Mouse (Mus musculus): Measurements from ENCODE around the gene Klc4. TPM values are rescaled to one million over a fixed set of nuclear protein-coding genes. Genes with fewer than 3 reads are reported as not detected.

The Klc4 gene
- 31.0 and 32.3 TPM in 2 replicates for polyA plus RNA-seq (2014; fragmentation: Nextera tagmentation; extraction: Ambion mirVana)

GRCm38 (mm10) chr17:46645561-46646321 lies at the start of gene Klc4, which contains the start of gene Mrpl2:
TSS of gene Klc4 (minus strand) at chr17:46646022.
TSS of gene Mrpl2 (plus strand) at chr17:46646229.
- ATAC-seq (ENCODE audit: insufficient number of reproducible peaks, insufficient read depth, low FRiP score, low read depth) = peak; percentile 68
- Histone ChIP-seq H3K4me3 (ENCODE audit: low read depth, low read length) (peak within 1 kb of the TSS; percentile 74), H3K27me3 (ENCODE audit: control insufficient read depth, insufficient read depth, low read length) (no peaks in the 10 kb centered on the region), H3K36me3 (ENCODE audit: control insufficient read depth, insufficient read depth, low read length) (peaks cover 18% of the 10 kb centered on the region), H3K4me1 (ENCODE audit: control insufficient read depth, insufficient read depth, low read length) (peaks cover 26% of the 10 kb centered on the region), H3K4me2 (replicated peaks; ENCODE audit: low read depth, low read length) (peak within 1 kb of the TSS; percentile 94), H3K27ac (ENCODE audit: low read length) (peak within 1 kb of the TSS; percentile 84), H3K9me3 (ENCODE audit: control insufficient read depth, low read depth, low read length) (no peaks in the 10 kb centered on the region), H3K9ac (replicated peaks; ENCODE audit: low read depth, low read length) (peak within 1 kb of the TSS; percentile 60)
- 0% methylated on average over 53 of the region's 53 CpGs for WGBS

GRCm38 (mm10) chr17:46694517-46695063 lies 48.8 kb upstream of the Klc4 start:
- WGBS = 71% methylated on average over 1 of the region's 1 CpGs
- Histone ChIP-seq H3K4me1 (ENCODE audit: control insufficient read depth, insufficient read depth, low read length) (no peaks in the 10 kb centered on the region), H3K9me3 (ENCODE audit: control insufficient read depth, low read depth, low read length) (no peaks in the 10 kb centered on the region), H3K27ac (ENCODE audit: low read length) (no peak overlapping the region), H3K9ac (replicated peaks; ENCODE audit: low read depth, low read length) (no peak overlapping the region), H3K27me3 (ENCODE audit: control insufficient read depth, insufficient read depth, low read length) (no peaks in the 10 kb centered on the region), H3K36me3 (ENCODE audit: control insufficient read depth, insufficient read depth, low read length) (peaks cover 6% of the 10 kb centered on the region; the same call in 1 of the 2 replicates), H3K4me3 (ENCODE audit: low read depth, low read length) (no peak overlapping the region), H3K4me2 (replicated peaks; ENCODE audit: low read depth, low read length) (no peak overlapping the region)
- ATAC-seq (ENCODE audit: insufficient number of reproducible peaks, insufficient read depth, low FRiP score, low read depth) = no peak

- H3K27ac ChIP-seq (ENCODE audit: low read length) = no peak overlapping the region
- H3K4me2 ChIP-seq (replicated peaks; ENCODE audit: low read depth, low read length) = no peak overlapping the region
- WGBS = 76% methylated on average over 2 of the region's 2 CpGs
- no peak for ATAC-seq (ENCODE audit: insufficient number of reproducible peaks, insufficient read depth, low FRiP score, low read depth)
- no peak overlapping the region for H3K9ac ChIP-seq (replicated peaks; ENCODE audit: low read depth, low read length)
- H3K27me3 ChIP-seq (ENCODE audit: control insufficient read depth, insufficient read depth, low read length) = no peaks in the 10 kb centered on the region
- no peaks in the 10 kb centered on the region for H3K9me3 ChIP-seq (ENCODE audit: control insufficient read depth, low read depth, low read length)
- H3K4me3 ChIP-seq (ENCODE audit: low read depth, low read length) = no peak overlapping the region
- no peaks in the 10 kb centered on the region for H3K4me1 ChIP-seq (ENCODE audit: control insufficient read depth, insufficient read depth, low read length)
- peaks cover 14% of the 10 kb centered on the region for H3K36me3 ChIP-seq (ENCODE audit: control insufficient read depth, insufficient read depth, low read length)
These were observed 45.6 kb upstream of the Klc4 start for GRCm38 (mm10) chr17:46691390-46691789.

GRCm38 (mm10) chr17:46690665-46691064 lies 44.8 kb upstream of the Klc4 start:
- Histone ChIP-seq H3K4me3 (ENCODE audit: low read depth, low read length) (no peak overlapping the region), H3K4me1 (ENCODE audit: control insufficient read depth, insufficient read depth, low read length) (no peaks in the 10 kb centered on the region), H3K9me3 (ENCODE audit: control insufficient read depth, low read depth, low read length) (no peaks in the 10 kb centered on the region), H3K36me3 (ENCODE audit: control insufficient read depth, insufficient read depth, low read length) (peaks cover 22% of the 10 kb centered on the region), H3K4me2 (replicated peaks; ENCODE audit: low read depth, low read length) (no peak overlapping the region), H3K27ac (ENCODE audit: low read length) (no peak overlapping the region), H3K27me3 (ENCODE audit: control insufficient read depth, insufficient read depth, low read length) (no peaks in the 10 kb centered on the region), H3K9ac (replicated peaks; ENCODE audit: low read depth, low read length) (no peak overlapping the region)
- WGBS = 90% methylated on average over 12 of the region's 12 CpGs
- no peak for ATAC-seq (ENCODE audit: insufficient number of reproducible peaks, insufficient read depth, low FRiP score, low read depth)

- no peaks in the 10 kb centered on the region for H3K27me3 ChIP-seq (ENCODE audit: control insufficient read depth, insufficient read depth, low read length)
- no peaks in the 10 kb centered on the region for H3K9me3 ChIP-seq (ENCODE audit: control insufficient read depth, low read depth, low read length)
- peaks cover 53% of the 10 kb centered on the region for H3K36me3 ChIP-seq (ENCODE audit: control insufficient read depth, insufficient read depth, low read length)
- 88% methylated on average over 6 of the region's 6 CpGs for WGBS
- no peak overlapping the region for H3K27ac ChIP-seq (ENCODE audit: low read length)
- H3K9ac ChIP-seq (replicated peaks; ENCODE audit: low read depth, low read length) = no peak overlapping the region
- no peak overlapping the region for H3K4me2 ChIP-seq (replicated peaks; ENCODE audit: low read depth, low read length)
- ATAC-seq (ENCODE audit: insufficient number of reproducible peaks, insufficient read depth, low FRiP score, low read depth) = no peak
- H3K4me1 ChIP-seq (ENCODE audit: control insufficient read depth, insufficient read depth, low read length) = peaks cover 9% of the 10 kb centered on the region; the same call in 1 of the 2 replicates
- H3K4me3 ChIP-seq (ENCODE audit: low read depth, low read length) = no peak overlapping the region
These were observed 40.1 kb upstream of the Klc4 start for GRCm38 (mm10) chr17:46685913-46686312.

- H3K4me2 ChIP-seq (replicated peaks; ENCODE audit: low read depth, low read length) = no peak overlapping the region
- ATAC-seq (ENCODE audit: insufficient number of reproducible peaks, insufficient read depth, low FRiP score, low read depth) = no peak
- no peak overlapping the region for H3K4me3 ChIP-seq (ENCODE audit: low read depth, low read length)
- H3K4me1 ChIP-seq (ENCODE audit: control insufficient read depth, insufficient read depth, low read length) = peaks cover 24% of the 10 kb centered on the region
- no peaks in the 10 kb centered on the region for H3K9me3 ChIP-seq (ENCODE audit: control insufficient read depth, low read depth, low read length)
- H3K36me3 ChIP-seq (ENCODE audit: control insufficient read depth, insufficient read depth, low read length) = peaks cover 53% of the 10 kb centered on the region
- WGBS = 82% methylated on average over 15 of the region's 16 CpGs
- H3K9ac ChIP-seq (replicated peaks; ENCODE audit: low read depth, low read length) = no peak overlapping the region
- H3K27me3 ChIP-seq (ENCODE audit: control insufficient read depth, insufficient read depth, low read length) = no peaks in the 10 kb centered on the region
- H3K27ac ChIP-seq (ENCODE audit: low read length) = no peak overlapping the region
These were observed 37.0 kb upstream of the Klc4 start for GRCm38 (mm10) chr17:46682654-46683389.

DNA sequence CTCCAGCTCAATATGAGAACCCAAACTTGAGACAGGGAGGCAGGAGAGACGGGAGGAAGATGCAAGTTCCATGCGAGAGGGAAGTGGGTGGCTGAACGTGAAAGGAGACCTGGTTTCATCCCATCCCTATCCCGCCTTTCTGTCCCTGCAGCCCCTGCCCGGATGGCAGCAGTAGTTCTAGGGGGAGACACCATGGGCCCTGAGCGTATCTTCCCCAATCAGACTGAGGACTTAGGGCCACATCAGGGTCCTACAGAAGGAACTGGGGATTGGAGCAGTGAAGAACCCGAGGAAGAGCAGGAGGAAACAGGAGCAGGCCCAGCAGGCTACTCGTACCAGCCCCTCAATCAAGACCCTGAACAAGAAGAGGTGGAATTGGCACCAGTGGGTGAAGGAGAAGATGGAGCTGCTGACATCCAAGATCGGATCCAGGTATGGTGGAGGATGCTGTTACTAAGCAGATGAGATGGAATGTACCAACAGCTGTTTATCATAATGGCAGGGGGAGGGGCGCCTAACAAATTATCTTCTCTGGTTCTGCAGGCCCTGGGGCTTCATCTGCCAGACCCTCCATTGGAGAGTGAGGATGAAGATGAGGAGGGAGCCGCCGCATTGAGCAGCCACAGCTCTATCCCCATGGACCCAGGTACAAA lies 35.8 kb upstream of the Klc4 start:
- Histone ChIP-seq H3K27me3 (ENCODE audit: control insufficient read depth, insufficient read depth, low read length) (no peaks in the 10 kb centered on the region), H3K4me1 (ENCODE audit: control insufficient read depth, insufficient read depth, low read length) (peaks cover 24% of the 10 kb centered on the region), H3K9ac (replicated peaks; ENCODE audit: low read depth, low read length) (peak overlapping the region; percentile 50), H3K36me3 (ENCODE audit: control insufficient read depth, insufficient read depth, low read length) (peaks cover 53% of the 10 kb centered on the region), H3K27ac (ENCODE audit: low read length) (no peak overlapping the region; the same call in 1 of the 2 replicates), H3K9me3 (ENCODE audit: control insufficient read depth, low read depth, low read length) (no peaks in the 10 kb centered on the region), H3K4me2 (replicated peaks; ENCODE audit: low read depth, low read length) (peak overlapping the region; percentile 92), H3K4me3 (ENCODE audit: low read depth, low read length) (peak overlapping the region; percentile 89)
- 24% methylated on average over 12 of the region's 12 CpGs for WGBS
- ATAC-seq (ENCODE audit: insufficient number of reproducible peaks, insufficient read depth, low FRiP score, low read depth) = no peak

DNA sequence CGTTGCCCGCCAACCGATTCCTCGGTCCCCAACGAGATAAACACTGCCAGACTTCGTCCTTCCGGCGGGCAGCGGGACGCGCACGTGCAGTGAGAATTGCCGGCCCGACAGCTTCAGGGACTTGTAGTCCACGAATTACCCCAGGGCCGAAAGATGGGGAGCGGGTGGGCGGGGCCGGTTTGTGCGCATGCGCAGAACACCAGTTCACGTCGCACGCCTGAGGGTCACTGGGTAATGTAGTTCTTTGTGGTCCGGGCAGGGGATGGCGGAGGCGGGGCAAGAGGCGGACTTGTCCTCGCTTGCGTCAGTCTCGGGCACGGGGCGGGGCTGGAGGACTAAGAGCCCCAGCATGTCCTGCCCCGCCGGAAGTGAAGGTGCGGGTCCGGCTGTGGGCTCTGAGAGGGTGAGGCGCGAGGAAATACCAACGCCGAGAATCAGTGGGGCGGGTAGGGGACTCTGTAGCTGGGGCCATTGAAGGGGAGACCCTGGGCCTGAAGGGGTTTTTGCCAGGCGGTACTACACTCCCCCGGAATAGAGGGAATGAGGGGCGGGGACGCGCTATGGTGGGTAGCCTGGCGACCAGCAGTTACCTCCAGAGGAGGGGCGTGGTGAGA lies 35.0 kb upstream of the Klc4 start, which contains the start of gene Klhdc3:
Klhdc3 (minus strand) TSS at position 155 of the 614 bp plus-strand sequence.
- peaks cover 24% of the 10 kb centered on the region for H3K4me1 ChIP-seq (ENCODE audit: control insufficient read depth, insufficient read depth, low read length)
- H3K4me3 ChIP-seq (ENCODE audit: low read depth, low read length) = peak within 1 kb of the TSS; percentile 89
- under 1% methylated on average over 49 of the region's 49 CpGs for WGBS
- H3K36me3 ChIP-seq (ENCODE audit: control insufficient read depth, insufficient read depth, low read length) = peaks cover 53% of the 10 kb centered on the region
- ATAC-seq (ENCODE audit: insufficient number of reproducible peaks, insufficient read depth, low FRiP score, low read depth) = peak; percentile 98
- H3K9me3 ChIP-seq (ENCODE audit: control insufficient read depth, low read depth, low read length) = no peaks in the 10 kb centered on the region
- no peaks in the 10 kb centered on the region for H3K27me3 ChIP-seq (ENCODE audit: control insufficient read depth, insufficient read depth, low read length)
- H3K27ac ChIP-seq (ENCODE audit: low read length) = peak within 1 kb of the TSS; percentile 89
- peak within 1 kb of the TSS; percentile 64 for H3K9ac ChIP-seq (replicated peaks; ENCODE audit: low read depth, low read length)
- H3K4me2 ChIP-seq (replicated peaks; ENCODE audit: low read depth, low read length) = peak within 1 kb of the TSS; percentile 92
